Mouse (Mus musculus) cerebellum, adult 11-12 months (tissue): ENCODE data around the gene Cacna1a.

ENCODE experiments used
- DNase-seq: peaks from one replicate; pipeline ENCODE4 v3.0.0; 2022

Gene Cacna1a

GRCm38 (mm10) chr8:84640617-84641294 is 252.5 kb downstream of the Cacna1a start:
- no peak for DNase-seq

DNA sequence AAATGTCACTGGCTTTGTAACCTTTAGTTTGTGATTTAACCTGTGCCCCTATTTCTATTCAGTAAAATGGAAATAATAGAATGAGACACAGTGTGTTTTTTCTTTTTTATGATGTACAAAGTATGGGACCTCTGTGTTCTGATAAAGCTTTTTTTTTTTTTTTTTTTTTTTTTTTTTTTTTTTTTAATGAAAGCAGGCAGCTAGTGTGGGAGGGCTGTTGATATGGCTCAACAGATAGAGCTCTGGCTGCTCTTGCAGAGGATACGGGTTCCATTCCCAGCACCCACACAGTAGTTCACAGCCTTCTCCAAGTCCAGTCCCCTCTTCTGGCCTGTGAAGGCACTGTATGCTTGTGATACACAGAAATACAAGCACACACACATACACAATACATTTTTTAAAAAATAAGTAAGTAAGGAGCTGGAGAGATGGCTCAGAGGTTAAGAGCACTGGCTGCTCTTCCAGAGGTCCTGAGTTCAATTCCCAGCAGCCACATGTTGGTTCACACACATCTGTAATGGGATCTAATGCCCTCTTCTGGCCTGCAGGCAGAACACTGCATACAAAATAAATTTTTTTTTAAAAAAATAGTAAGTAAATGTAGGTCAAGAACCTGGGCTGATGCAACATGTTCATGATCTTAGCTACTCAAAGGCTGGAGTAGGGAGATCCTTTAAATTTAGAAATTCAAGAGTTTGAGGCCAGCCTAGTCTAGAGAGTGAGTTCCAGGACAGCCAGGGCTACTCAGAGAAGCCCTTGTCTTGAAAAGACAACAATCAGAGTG is 253.5 kb downstream of the Cacna1a start:
- no peak for DNase-seq

DNA sequence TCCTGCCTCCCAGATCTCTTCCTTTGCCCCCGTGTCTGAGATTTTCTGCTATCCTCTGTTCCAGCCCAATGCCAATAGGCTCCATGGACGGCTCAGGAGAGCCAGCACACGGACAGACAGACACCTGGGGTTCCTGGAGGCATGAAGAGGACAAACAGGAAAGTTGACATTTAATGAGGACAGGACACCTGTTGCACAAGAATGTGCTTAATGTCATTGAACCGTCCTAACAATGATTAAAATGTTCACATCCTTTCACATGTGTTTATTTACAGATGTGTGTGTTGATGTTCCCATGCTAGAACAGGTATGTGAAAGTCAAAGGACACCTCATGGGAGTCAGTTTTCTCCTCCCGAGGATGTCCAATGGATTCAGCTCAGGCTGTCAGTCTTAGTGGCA is 254.8 kb downstream of the Cacna1a start:
- DNase-seq, result no peak

- DNase-seq, result no peak
These were observed 258.6 kb downstream of the Cacna1a start for GRCm38 (mm10) chr8:84646800-84647199.

DNA sequence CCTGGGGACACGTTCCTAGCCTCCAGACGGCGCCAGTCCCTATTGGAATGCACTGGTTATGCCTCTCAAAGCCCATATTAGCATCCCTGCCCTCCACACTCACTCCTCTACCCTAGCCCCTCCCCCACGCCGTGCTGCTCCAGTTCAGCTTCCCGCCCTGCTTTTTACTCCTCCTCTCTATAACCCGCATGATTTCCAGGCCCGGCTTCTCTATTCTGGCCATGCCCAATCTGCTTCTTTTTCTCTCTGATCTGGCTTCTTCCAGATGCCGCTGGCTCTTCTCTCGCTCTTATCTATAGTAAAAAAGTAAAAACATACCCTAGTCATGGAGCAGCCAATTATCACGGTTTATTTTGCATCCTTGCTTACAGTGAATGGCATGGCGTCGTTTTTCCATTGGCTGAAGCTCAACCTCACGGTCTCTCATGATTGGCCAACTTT is 259.2 kb downstream of the Cacna1a start:
- DNase-seq, result no peak

GRCm38 (mm10) chr8:84650213-84650612 is 262.0 kb downstream of the Cacna1a start:
- no peak for DNase-seq

- DNase-seq, result no peak
These were observed 264.9 kb downstream of the Cacna1a start for GRCm38 (mm10) chr8:84653092-84653631.

DNA sequence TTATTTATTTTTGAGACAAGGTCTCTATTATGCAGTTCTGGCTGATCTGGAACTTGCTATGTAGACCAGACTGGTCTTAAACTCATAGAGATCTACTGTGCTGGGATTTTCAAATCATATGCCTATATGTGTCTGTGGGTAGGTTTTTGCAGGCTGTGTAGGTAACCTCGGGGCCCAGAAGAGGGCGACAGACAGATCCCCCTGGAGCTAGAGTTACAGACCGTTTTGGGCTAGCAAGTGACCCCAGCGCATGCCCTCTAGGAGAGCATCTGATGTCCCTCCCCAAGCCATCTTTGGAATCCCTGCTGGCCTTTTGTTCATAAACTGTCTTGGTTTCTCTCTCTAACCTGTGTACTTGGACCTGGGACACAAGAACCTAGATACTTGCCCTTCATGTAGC is 266.4 kb downstream of the Cacna1a start:
- no peak for DNase-seq

DNA sequence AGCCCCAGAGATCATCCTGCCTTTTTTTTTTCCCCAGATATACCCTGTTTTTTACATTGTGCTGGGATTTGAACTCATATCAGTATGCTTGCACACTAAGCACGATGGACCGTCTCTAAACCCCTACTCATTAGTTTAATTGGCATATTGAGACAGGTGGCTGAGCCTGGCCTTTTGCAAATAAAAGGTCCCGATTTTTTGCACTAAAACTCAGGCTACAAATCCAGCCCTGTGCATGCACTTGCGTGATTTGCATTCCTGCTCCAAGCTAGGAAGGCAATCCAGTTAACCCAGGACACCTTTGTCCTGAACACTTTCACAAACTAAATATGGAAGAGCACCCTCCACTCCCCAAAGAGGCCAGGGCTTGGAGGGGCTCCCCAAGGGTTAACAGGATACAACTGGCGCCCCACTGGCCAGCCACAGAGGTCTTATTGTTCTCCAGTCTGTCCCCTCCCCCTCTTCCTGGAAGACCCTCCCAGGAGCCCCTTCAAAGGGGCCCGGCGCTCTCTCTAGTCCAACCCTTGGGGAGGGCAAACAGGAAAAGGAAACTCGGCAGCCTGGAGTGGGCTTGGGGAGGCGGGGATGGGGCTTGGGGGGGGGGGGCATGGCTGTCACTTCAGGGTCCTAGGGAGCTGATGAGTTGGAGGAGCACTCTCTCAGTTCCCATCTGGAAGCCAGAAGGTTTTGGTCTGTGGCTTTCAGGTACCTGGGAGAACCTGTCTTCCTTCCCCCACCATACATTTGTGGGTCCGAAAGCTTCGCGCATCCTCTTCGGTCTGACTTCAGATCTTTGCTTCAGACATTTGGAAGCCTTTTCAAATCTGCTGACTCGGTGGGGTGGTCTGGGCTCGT is 267.3 kb downstream of the Cacna1a start:
- DNase-seq, result no peak

- DNase-seq, result no peak
These were observed 267.9 kb downstream of the Cacna1a start for GRCm38 (mm10) chr8:84656191-84656525.

DNA sequence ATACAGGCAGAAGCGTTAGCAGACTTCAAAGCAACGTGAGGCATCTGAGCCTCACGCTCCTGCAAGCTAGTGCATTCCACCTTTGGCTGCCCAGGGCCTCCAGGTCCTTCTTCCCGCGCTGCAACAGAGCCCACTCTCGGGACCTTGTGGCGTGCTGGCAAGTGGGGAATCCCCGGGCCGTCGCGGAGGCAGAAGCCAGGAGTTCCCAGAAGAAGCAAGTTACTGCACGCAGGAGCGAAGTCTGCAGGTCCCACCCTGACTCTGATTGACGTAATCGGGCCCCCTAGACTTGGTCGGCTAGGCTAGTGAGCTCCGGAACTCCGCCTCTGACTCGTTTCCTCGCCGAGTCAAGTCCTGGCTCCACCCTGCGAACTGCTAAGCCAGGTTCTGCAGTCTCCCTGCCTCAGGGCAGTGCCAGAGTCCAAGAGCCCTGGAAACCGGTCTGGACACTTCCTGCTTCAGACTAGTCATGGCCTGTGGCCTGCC is 268.4 kb downstream of the Cacna1a start:
- DNase-seq, result peak; percentile 55

DNA sequence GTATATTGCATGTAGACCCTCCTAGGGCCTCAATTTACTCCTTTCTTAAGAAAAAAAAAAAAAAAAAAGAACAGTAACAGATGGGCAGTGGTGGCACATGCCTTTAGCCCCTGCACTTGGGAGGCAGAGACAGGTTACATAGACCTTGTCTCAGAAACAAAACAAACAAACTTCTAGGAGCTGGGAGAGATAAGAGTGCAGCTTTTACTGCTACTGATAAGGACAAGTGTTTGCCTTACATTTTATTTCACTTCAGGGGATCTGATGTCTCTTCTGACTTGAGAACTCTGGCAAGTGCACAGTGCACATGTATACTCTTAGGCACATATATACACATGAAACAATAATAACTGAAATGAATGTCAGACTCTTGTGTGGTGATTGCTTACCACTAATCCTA is 269.0 kb downstream of the Cacna1a start:
- DNase-seq, result no peak

GRCm38 (mm10) chr8:84657680-84658079 is 269.4 kb downstream of the Cacna1a start:
- DNase-seq, result no peak

GRCm38 (mm10) chr8:84658951-84659350 is 270.7 kb downstream of the Cacna1a start:
- DNase-seq, result no peak

DNA sequence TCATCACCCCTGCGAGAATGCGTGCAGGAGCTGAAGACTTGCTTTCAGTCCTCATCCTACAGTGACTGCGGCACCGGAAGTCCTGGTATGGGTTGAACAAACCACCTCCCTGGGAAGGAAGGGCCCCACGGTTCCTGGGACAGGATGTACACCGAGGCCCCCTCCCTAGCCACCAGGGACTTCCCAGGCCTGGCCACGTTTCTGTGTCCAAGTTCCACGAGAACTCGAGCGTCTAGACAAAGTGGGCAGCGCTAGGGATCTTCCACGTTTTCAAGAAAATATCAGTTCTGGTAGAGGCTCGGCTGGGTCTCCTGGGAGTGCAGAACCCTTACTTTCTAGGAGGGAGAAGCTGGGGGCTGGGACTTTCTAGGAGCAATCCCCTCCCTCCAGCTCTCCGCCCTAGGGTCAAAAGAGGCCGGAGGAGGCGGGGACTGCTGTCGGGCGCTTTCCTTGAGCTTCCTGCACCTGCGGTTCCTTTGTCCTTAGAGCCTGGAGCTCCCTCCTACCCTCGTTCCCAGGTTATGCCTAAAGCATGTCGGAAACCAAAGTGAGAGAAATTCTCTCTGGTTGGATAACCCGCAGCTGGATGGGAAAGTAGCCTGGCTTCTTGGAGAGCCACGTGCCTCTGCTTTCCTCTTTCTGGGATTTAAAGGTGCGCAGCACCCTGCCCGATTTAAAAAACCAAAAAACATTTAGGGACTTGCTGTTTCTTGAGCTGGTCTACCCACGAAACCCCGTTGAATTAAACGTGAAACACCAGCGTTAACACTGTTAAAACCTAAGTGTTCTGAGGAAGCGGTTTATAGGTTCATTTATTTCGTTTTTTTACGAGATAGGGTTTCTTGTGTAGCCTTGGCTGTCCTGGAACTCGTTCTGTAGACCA is 271.9 kb downstream of the Cacna1a start:
- DNase-seq, result no peak

GRCm38 (mm10) chr8:84660819-84661457 is 272.7 kb downstream of the Cacna1a start:
- DNase-seq, result no peak

GRCm38 (mm10) chr8:84661458-84661871 is 273.2 kb downstream of the Cacna1a start:
- peak; percentile 79 for DNase-seq

- DNase-seq, result no peak
These were observed 273.8 kb downstream of the Cacna1a start for GRCm38 (mm10) chr8:84661961-84662571.

- DNase-seq, result peak; percentile 95
These were observed 274.4 kb downstream of the Cacna1a start, which contains the start of gene Ier2 for GRCm38 (mm10) chr8:84662581-84663065. Gene Ier2, minus strand, starts transcription at chr8:84662852.

- peak; percentile 98 for DNase-seq
These were observed 275.5 kb downstream of the Cacna1a start for GRCm38 (mm10) chr8:84663483-84664327.
